Comparison of ENCODE assay signal across 15 mouse cellular contexts in the genomic region with DNA sequence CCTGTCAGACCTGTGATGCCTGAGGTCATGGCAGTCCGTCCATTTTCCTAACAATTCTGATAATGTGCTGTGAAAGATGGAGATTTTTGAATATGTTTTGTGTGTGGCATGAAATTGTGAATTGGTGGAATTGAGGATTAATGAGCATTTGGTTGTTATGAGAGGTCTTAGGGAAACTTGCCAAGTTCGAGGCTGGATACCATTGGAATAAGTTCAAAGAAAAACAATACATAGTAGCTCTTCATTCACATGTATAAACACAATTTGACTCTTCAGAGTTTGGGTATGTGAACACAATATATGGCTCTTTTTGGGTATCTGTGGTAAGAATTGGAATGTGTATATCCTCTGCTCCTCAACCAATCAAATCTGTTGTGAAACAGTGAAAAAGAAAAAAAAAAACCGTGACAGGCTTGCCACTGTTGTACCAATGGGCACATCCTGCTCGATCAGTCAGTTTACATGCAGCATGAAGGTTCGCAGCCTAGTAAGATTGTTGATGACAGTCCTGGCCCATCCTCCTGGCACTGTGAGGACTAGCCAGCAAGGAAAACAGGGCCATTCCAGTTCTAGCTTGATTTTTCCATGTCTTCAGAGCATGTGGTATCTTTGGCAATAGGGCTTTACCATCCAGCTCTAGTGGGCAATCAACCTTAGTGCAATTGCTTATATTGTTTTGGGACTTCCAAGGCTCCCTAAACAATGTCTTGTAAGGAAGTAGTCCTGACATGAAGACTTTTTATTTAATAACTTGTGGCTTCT.
"Had no signal": no experiment of that assay in that cellular context is flagged by ENCODE, and none has a peak within 500 bp of the region (broad histone marks: within the 10 kb centered on the region; RNA-seq: fewer than 3 reads in every experiment).

No protein-coding gene starts in this region.

- H3K27me3 ChIP-seq: limb, embryonic 12.5 days; liver, embryonic 13.5 days; midbrain, embryonic 13.5 days; neural tube, embryonic 13.5 days had no signal

- H3K4me2 ChIP-seq: limb, embryonic 12.5 days; liver, embryonic 13.5 days; midbrain, embryonic 13.5 days; neural tube, embryonic 13.5 days had no signal

- H3K9me3 ChIP-seq: limb, embryonic 12.5 days; liver, embryonic 13.5 days; midbrain, embryonic 13.5 days; neural tube, embryonic 13.5 days had no signal

- ATAC-seq: liver, postnatal 0 days; midbrain, embryonic 13.5 days had no signal

- H3K4me3 ChIP-seq: limb, embryonic 12.5 days; liver, embryonic 13.5 days; midbrain, embryonic 13.5 days; neural tube, embryonic 13.5 days had no signal

- H3K27ac ChIP-seq: limb, embryonic 12.5 days; liver, embryonic 13.5 days; midbrain, embryonic 13.5 days; neural tube, embryonic 13.5 days had no signal

- DNase-seq: kidney, adult 8-10 months; kidney, postnatal 36 days; layer of hippocampus, adult 9-11 months; layer of hippocampus, postnatal 36 days; liver; liver, embryonic 13.5 days; liver, postnatal 0 days; lung, postnatal 36 days; right cerebral cortex, postnatal 4 days; spleen, adult 18-20 months; thymus, adult 18-20 months; thymus, postnatal 14 days had no signal

- H3K9ac ChIP-seq: limb, embryonic 12.5 days; liver, embryonic 13.5 days; liver, postnatal 0 days; midbrain, embryonic 13.5 days; neural tube, embryonic 13.5 days had no signal

- H3K4me1 ChIP-seq: limb, embryonic 12.5 days; liver, embryonic 13.5 days; midbrain, embryonic 13.5 days; neural tube, embryonic 13.5 days had no signal
